8 mouse cellular contexts compared by ENCODE assay signal in the genomic region with DNA sequence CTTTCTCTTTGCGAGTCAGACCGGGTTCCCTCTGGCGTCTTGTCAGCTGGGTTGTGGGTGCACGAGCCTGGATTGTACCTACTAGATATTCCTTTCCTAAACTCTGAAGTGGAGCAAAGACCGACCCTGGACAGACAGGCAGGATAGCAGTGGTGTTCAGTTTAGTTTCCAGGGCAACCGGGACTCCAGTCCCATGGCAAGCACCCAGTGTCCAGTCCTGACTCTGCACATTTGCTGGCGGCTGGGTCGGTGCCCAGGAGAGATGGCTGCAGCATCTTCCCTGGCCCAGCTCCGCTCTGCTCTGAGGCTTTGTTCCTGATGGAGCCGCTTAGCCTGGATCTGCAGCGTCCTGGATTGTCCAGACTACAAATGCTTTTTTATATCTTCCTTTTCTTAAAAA.
DNase-seq lines count a peak whose midpoint lies in the region; ATAC-seq and TF ChIP-seq lines count a peak whose summit lies in the region.

No protein-coding gene starts in this region.

- no peak overlapping the region for H3K4me3 ChIP-seq in layer of hippocampus, adult 2 months

- TF ChIP-seq CTCF in layer of hippocampus, adult 2 months (conservative IDR thresholded peaks at IDR 0.05), result no peak

- no peak for ATAC-seq in monocyte, adult 5-6 weeks (replicated peaks; ENCODE audit: insufficient number of reproducible peaks, low FRiP score, low TSS enrichment, poor library complexity, severe bottlenecking)

- peak; percentile 22 to 43 for DNase-seq in layer of hippocampus, adult 2 months (ENCODE audit: low spot score in 2 of 2)
- DNase-seq in layer of hippocampus, postnatal 25 days (ENCODE audit: extremely low spot score in 1 of 2, low spot score in 1 of 2), result no peak
- DNase-seq in brain, adult 2 months (ENCODE audit: low read depth, low spot score), result peak; percentile 66
- peak; percentile 70 to 77 for DNase-seq in gastrocnemius, postnatal 36 days
- DNase-seq in kidney, postnatal 14 days, result peak; percentile 71
- DNase-seq in right cerebral cortex, postnatal 10 days (ENCODE audit: low spot score in 2 of 2), result peak; percentile 76 to 81
- no peak for DNase-seq in urinary bladder, postnatal 10 days (ENCODE audit: low spot score)

- no peak overlapping the region for H3K27ac ChIP-seq in layer of hippocampus, adult 2 months

- intact Hi-C loops in gastrocnemius, postnatal 36 days (cut with DNase I), result no loop called here

Comparison
In these comparisons a context has a peak if more than half of its experiments do, and no peak if none do; other contexts are left out.
1. DNase-seq: peak in layer of hippocampus, adult 2 months (2 of 2), brain, adult 2 months (single experiment), gastrocnemius, postnatal 36 days (2 of 2), kidney, postnatal 14 days (single experiment) and right cerebral cortex, postnatal 10 days (2 of 2); none in layer of hippocampus, postnatal 25 days (0 of 2) and urinary bladder, postnatal 10 days (single experiment).